Mouse (Mus musculus): ENCODE data around the gene Hist2h2aa1. TPM values are rescaled to one million over a fixed set of nuclear protein-coding genes. Genes with fewer than 3 reads are reported as not detected.

Hist2h2aa1 gene
- total RNA-seq, 1 experiment from 2014 or later, result 5,131 TPM

GRCm38 (mm10) chr3:96248141-96249033 is 3.1 kb downstream of the Hist2h2aa1 start:
- ATAC-seq (replicated peaks; ENCODE audit: low read depth, poor library complexity, severe bottlenecking), result no peak

GRCm38 (mm10) chr3:96249034-96249345 is 3.7 kb downstream of the Hist2h2aa1 start:
- no peak for ATAC-seq (replicated peaks; ENCODE audit: low read depth, poor library complexity, severe bottlenecking)

- no peak for ATAC-seq (replicated peaks; ENCODE audit: low read depth, poor library complexity, severe bottlenecking)
Observed at GRCm38 (mm10) chr3:96250890-96251289, 5.6 kb downstream of the Hist2h2aa1 start.

GRCm38 (mm10) chr3:96251787-96252186 is 6.5 kb downstream of the Hist2h2aa1 start:
- ATAC-seq (replicated peaks; ENCODE audit: low read depth, poor library complexity, severe bottlenecking), result peak; percentile 58

- 0 out of 2 replicates have a peak, but pooled peaks have one; percentile 37 for ATAC-seq (replicated peaks; ENCODE audit: low read depth, poor library complexity, severe bottlenecking)
Observed at GRCm38 (mm10) chr3:96254683-96255355, 9.5 kb downstream of the Hist2h2aa1 start.

- no peak for ATAC-seq (replicated peaks; ENCODE audit: low read depth, poor library complexity, severe bottlenecking)
Observed at GRCm38 (mm10) chr3:96255926-96256593, 10.8 kb downstream of the Hist2h2aa1 start.

GRCm38 (mm10) chr3:96257190-96257589 is 11.9 kb downstream of the Hist2h2aa1 start:
- no peak for ATAC-seq (replicated peaks; ENCODE audit: low read depth, poor library complexity, severe bottlenecking)

- no peak for ATAC-seq (replicated peaks; ENCODE audit: low read depth, poor library complexity, severe bottlenecking)
Observed at GRCm38 (mm10) chr3:96260220-96260619, 14.9 kb downstream of the Hist2h2aa1 start.

GRCm38 (mm10) chr3:96261623-96262022 is 16.3 kb downstream of the Hist2h2aa1 start:
- no peak for ATAC-seq (replicated peaks; ENCODE audit: low read depth, poor library complexity, severe bottlenecking)

GRCm38 (mm10) chr3:96262216-96262875 is 17.0 kb downstream of the Hist2h2aa1 start:
- peak; percentile 66 for ATAC-seq (replicated peaks; ENCODE audit: low read depth, poor library complexity, severe bottlenecking)

GRCm38 (mm10) chr3:96262979-96263550 is 17.8 kb downstream of the Hist2h2aa1 start, which contains the start of gene Hist2h4:
Gene Hist2h4 (minus strand): TSS chr3:96263311.
- ATAC-seq (replicated peaks; ENCODE audit: low read depth, poor library complexity, severe bottlenecking), result peak; percentile 86

- peak; percentile 35 for ATAC-seq (replicated peaks; ENCODE audit: low read depth, poor library complexity, severe bottlenecking)
Observed at GRCm38 (mm10) chr3:96263558-96264403, 18.5 kb downstream of the Hist2h2aa1 start.

GRCm38 (mm10) chr3:96264404-96264949 is 19.2 kb downstream of the Hist2h2aa1 start:
- ATAC-seq (replicated peaks; ENCODE audit: low read depth, poor library complexity, severe bottlenecking), result no peak

GRCm38 (mm10) chr3:96266132-96266710 is 20.9 kb downstream of the Hist2h2aa1 start:
- no peak for ATAC-seq (replicated peaks; ENCODE audit: low read depth, poor library complexity, severe bottlenecking)

GRCm38 (mm10) chr3:96267541-96267940 is 22.2 kb downstream of the Hist2h2aa1 start:
- no peak for ATAC-seq (replicated peaks; ENCODE audit: low read depth, poor library complexity, severe bottlenecking)

GRCm38 (mm10) chr3:96268051-96268775 is 22.9 kb downstream of the Hist2h2aa1 start, which contains the start of gene Hist2h3b:
Gene Hist2h3b (plus strand): TSS chr3:96268654.
- ATAC-seq (replicated peaks; ENCODE audit: low read depth, poor library complexity, severe bottlenecking), result peak; percentile 31

- peak; percentile 10; the same call in 1 of the 2 replicates for ATAC-seq (replicated peaks; ENCODE audit: low read depth, poor library complexity, severe bottlenecking)
Observed at GRCm38 (mm10) chr3:96268776-96269378, 23.6 kb downstream of the Hist2h2aa1 start.
